Comparison of ENCODE assay signal across 8 mouse cellular contexts in the genomic region with DNA sequence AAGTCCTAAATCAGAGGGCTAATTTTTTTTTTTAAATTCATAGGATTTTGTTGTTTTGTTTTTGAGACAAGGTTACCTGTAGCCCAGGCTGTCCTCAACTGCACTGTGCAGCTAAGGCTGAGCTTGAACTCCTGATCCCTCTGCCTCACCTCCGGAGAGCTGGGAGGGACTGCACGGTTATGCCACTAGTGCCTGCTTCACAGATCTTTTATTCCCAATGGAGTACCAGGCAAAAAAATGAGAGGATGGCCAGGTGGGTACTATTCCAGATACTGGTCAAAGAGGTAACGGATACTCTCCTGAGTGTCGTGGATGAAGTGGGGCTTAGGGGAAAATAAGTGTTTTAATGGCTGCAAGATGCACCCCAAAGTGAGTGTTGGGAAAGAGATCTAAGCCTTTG. TPM values are rescaled to one million over a fixed set of nuclear protein-coding genes. Genes with fewer than 3 reads are reported as not detected.
DNase-seq lines count a peak whose midpoint lies in the region; ATAC-seq lines count a peak whose summit lies in the region.

No protein-coding gene starts in this region.

- DNase-seq in heart, postnatal 4 days = no peak
- peak; percentile 25 to 26 for DNase-seq in cerebellum, postnatal 10 days
- no peak for DNase-seq in Muller cell, postnatal 12 days (ENCODE audit: inconsistent ontology term)
- DNase-seq in right cerebral cortex, postnatal 4 days = no peak
- DNase-seq in layer of hippocampus, adult 18-20 months (ENCODE audit: low spot score in 2 of 2) = no peak

- H3K4me2 ChIP-seq in heart, embryonic 15.5 days = peak overlapping the region; percentile 57
- peak overlapping the region; percentile 88 for H3K4me2 ChIP-seq in hindbrain, embryonic 13.5 days
- peak overlapping the region; percentile 49 for H3K4me2 ChIP-seq in midbrain, embryonic 13.5 days (replicated peaks)

- H3K9me3 ChIP-seq in heart, embryonic 15.5 days (replicated peaks) = no peaks in the 10 kb centered on the region; the same call in 1 of the 2 replicates
- no peaks in the 10 kb centered on the region for H3K9me3 ChIP-seq in hindbrain, embryonic 13.5 days
- H3K9me3 ChIP-seq in midbrain, embryonic 13.5 days = no peaks in the 10 kb centered on the region

- peak overlapping the region; percentile 93 for H3K4me3 ChIP-seq in heart, embryonic 15.5 days
- peak overlapping the region; percentile 77 for H3K4me3 ChIP-seq in hindbrain, embryonic 13.5 days
- H3K4me3 ChIP-seq in midbrain, embryonic 13.5 days (replicated peaks) = peak overlapping the region; percentile 78

- no peaks in the 10 kb centered on the region for H3K36me3 ChIP-seq in heart, embryonic 15.5 days
- H3K36me3 ChIP-seq in hindbrain, embryonic 13.5 days = no peaks in the 10 kb centered on the region
- H3K36me3 ChIP-seq in midbrain, embryonic 13.5 days = no peaks in the 10 kb centered on the region

- peak overlapping the region; percentile 79 for H3K27ac ChIP-seq in heart, embryonic 15.5 days
- H3K27ac ChIP-seq in hindbrain, embryonic 13.5 days = no peak overlapping the region
- H3K27ac ChIP-seq in midbrain, embryonic 13.5 days = no peak overlapping the region

- 42% methylated on average over 4 of the region's 4 CpGs for WGBS in heart, embryonic 15.5 days
- WGBS in hindbrain, embryonic 13.5 days = 48% methylated on average over 4 of the region's 4 CpGs
- WGBS in midbrain, embryonic 13.5 days = 47% methylated on average over 4 of the region's 4 CpGs

- H3K9ac ChIP-seq in heart, embryonic 15.5 days = peak overlapping the region; percentile 54
- H3K9ac ChIP-seq in hindbrain, embryonic 13.5 days = peak overlapping the region; percentile 61
- peak overlapping the region; percentile 59 for H3K9ac ChIP-seq in midbrain, embryonic 13.5 days (replicated peaks)

- H3K27me3 ChIP-seq in heart, embryonic 15.5 days = no peaks in the 10 kb centered on the region
- peaks cover 11% of the 10 kb centered on the region; the same call in 1 of the 2 replicates for H3K27me3 ChIP-seq in hindbrain, embryonic 13.5 days
- H3K27me3 ChIP-seq in midbrain, embryonic 13.5 days = peaks cover 6% of the 10 kb centered on the region

- no peak for ATAC-seq in heart, embryonic 15.5 days (replicated peaks; ENCODE audit: insufficient number of reproducible peaks, insufficient read depth, low FRiP score, low read depth)
- peak; percentile 11; the same call in 1 of the 2 replicates for ATAC-seq in hindbrain, embryonic 13.5 days (ENCODE audit: low FRiP score)
- ATAC-seq in midbrain, embryonic 13.5 days = 0 out of 2 replicates have a peak, but pooled peaks have one; percentile 22

- H3K4me1 ChIP-seq in heart, embryonic 15.5 days (replicated peaks) = peaks cover 23% of the 10 kb centered on the region
- peaks cover 14% of the 10 kb centered on the region for H3K4me1 ChIP-seq in hindbrain, embryonic 13.5 days (replicated peaks)
- peaks cover 21% of the 10 kb centered on the region for H3K4me1 ChIP-seq in midbrain, embryonic 13.5 days (replicated peaks)

RNA-seq across cellular contexts. Expression of gene Creb3l2, which starts 0.8 kb away (rescaled TPM):
- polyA plus RNA-seq in heart, embryonic 15.5 days (2015; fragmentation: Nextera tagmentation; extraction: Ambion mirVana) = 26.7 and 33.6 TPM in 2 replicates
- 10 to 100 TPM; 61.7 to 66.7 TPM for total RNA-seq in heart, postnatal 4 days (2021)
- polyA plus RNA-seq in hindbrain, embryonic 13.5 days (2015; fragmentation: Nextera tagmentation; extraction: Ambion mirVana) = 4.1 and 4.6 TPM in 2 replicates
- polyA plus RNA-seq in midbrain, embryonic 13.5 days (2015; fragmentation: Nextera tagmentation; extraction: Ambion mirVana) = 2.6 and 3.3 TPM in 2 replicates
- 1 to 10 TPM; 9.3 to 9.4 TPM for total RNA-seq in layer of hippocampus, adult 18-20 months (2021)

Comparison
In these comparisons a context has a peak if more than half of its experiments do, and no peak if none do; other contexts are left out.
1. DNase-seq: peak in cerebellum, postnatal 10 days (2 of 2); none in heart, postnatal 4 days (single experiment), Muller cell, postnatal 12 days (single experiment), right cerebral cortex, postnatal 4 days (single experiment) and layer of hippocampus, adult 18-20 months (0 of 2).
2. Peak in every context shown above with its lines, with median percentiles within 50 percentile points of each other: H3K4me2 ChIP-seq, H3K4me3 ChIP-seq and H3K9ac ChIP-seq.